Mouse (Mus musculus): ENCODE results near the gene Emp2. TPM values are rescaled to one million over a fixed set of nuclear protein-coding genes. Genes with fewer than 3 reads are reported as not detected.

Gene Emp2
- polyA plus RNA-seq, 1 experiment from 2014 or later, result 38.6 TPM

- Histone ChIP-seq H3K9me3 (ENCODE audit: control insufficient read depth, low read length) (no peaks in the 10 kb centered on the region), H3K27me3 (replicated peaks; ENCODE audit: control insufficient read depth, insufficient read depth, low read length) (no peaks in the 10 kb centered on the region), H3K9ac (ENCODE audit: low read depth, low read length) (no peak overlapping the region), H3K4me3 (ENCODE audit: low read depth, low read length) (no peak overlapping the region), H3K4me1 (ENCODE audit: control insufficient read depth, insufficient read depth, low read length) (peaks cover 10% of the 10 kb centered on the region), H3K4me2 (ENCODE audit: low read depth, low read length) (no peak overlapping the region), H3K27ac (replicated peaks; ENCODE audit: low read depth, low read length) (no peak overlapping the region), H3K36me3 (ENCODE audit: control insufficient read depth, insufficient read depth, low read length) (no peaks in the 10 kb centered on the region)
- no peak for DNase-seq (ENCODE audit: low spot score)
- WGBS, result 83% methylated on average over 5 of the region's 5 CpGs
- no peak for ATAC-seq (ENCODE audit: low read depth)
Observed at GRCm38 (mm10) chr16:10310507-10310906, 3.3 kb downstream of the Emp2 start.

- ATAC-seq (ENCODE audit: low read depth), result no peak
- Histone ChIP-seq H3K36me3 (ENCODE audit: control insufficient read depth, insufficient read depth, low read length) (no peaks in the 10 kb centered on the region), H3K27me3 (replicated peaks; ENCODE audit: control insufficient read depth, insufficient read depth, low read length) (no peaks in the 10 kb centered on the region), H3K9me3 (ENCODE audit: control insufficient read depth, low read length) (no peaks in the 10 kb centered on the region), H3K27ac (replicated peaks; ENCODE audit: low read depth, low read length) (no peak overlapping the region), H3K4me2 (ENCODE audit: low read depth, low read length) (no peak overlapping the region), H3K9ac (ENCODE audit: low read depth, low read length) (no peak overlapping the region), H3K4me1 (ENCODE audit: control insufficient read depth, insufficient read depth, low read length) (peaks cover 10% of the 10 kb centered on the region), H3K4me3 (ENCODE audit: low read depth, low read length) (no peak overlapping the region)
- no peak for DNase-seq (ENCODE audit: low spot score)
- 66% methylated on average over 5 of the region's 5 CpGs for WGBS
Observed at GRCm38 (mm10) chr16:10307351-10307750, 6.4 kb downstream of the Emp2 start.

GRCm38 (mm10) chr16:10306101-10306500, 7.7 kb downstream of the Emp2 start:
- 87% methylated on average over 3 of the region's 3 CpGs for WGBS
- H3K27ac ChIP-seq (replicated peaks; ENCODE audit: low read depth, low read length), result no peak overlapping the region
- H3K4me2 ChIP-seq (ENCODE audit: low read depth, low read length), result no peak overlapping the region
- no peaks in the 10 kb centered on the region for H3K27me3 ChIP-seq (replicated peaks; ENCODE audit: control insufficient read depth, insufficient read depth, low read length)
- no peaks in the 10 kb centered on the region for H3K9me3 ChIP-seq (ENCODE audit: control insufficient read depth, low read length)
- no peak for ATAC-seq (ENCODE audit: low read depth)
- peak; percentile 25 for DNase-seq (ENCODE audit: low spot score)
- no peak overlapping the region for H3K4me3 ChIP-seq (ENCODE audit: low read depth, low read length)
- no peak overlapping the region for H3K9ac ChIP-seq (ENCODE audit: low read depth, low read length)
- H3K36me3 ChIP-seq (ENCODE audit: control insufficient read depth, insufficient read depth, low read length), result no peaks in the 10 kb centered on the region
- H3K4me1 ChIP-seq (ENCODE audit: control insufficient read depth, insufficient read depth, low read length), result no peaks in the 10 kb centered on the region; the same call in 1 of the 2 replicates

GRCm38 (mm10) chr16:10301337-10301736, 12.4 kb downstream of the Emp2 start:
- no peaks in the 10 kb centered on the region for H3K27me3 ChIP-seq (replicated peaks; ENCODE audit: control insufficient read depth, insufficient read depth, low read length)
- no peaks in the 10 kb centered on the region for H3K4me1 ChIP-seq (ENCODE audit: control insufficient read depth, insufficient read depth, low read length)
- H3K9me3 ChIP-seq (ENCODE audit: control insufficient read depth, low read length), result 0 out of 2 replicates have a peak, but pooled peaks cover 3% of the 10 kb centered on the region
- 64% methylated on average over 3 of the region's 3 CpGs for WGBS
- no peak for DNase-seq (ENCODE audit: low spot score)
- no peak for ATAC-seq (ENCODE audit: low read depth)
- no peak overlapping the region for H3K27ac ChIP-seq (replicated peaks; ENCODE audit: low read depth, low read length)
- H3K4me3 ChIP-seq (ENCODE audit: low read depth, low read length), result no peak overlapping the region
- H3K4me2 ChIP-seq (ENCODE audit: low read depth, low read length), result no peak overlapping the region
- H3K9ac ChIP-seq (ENCODE audit: low read depth, low read length), result no peak overlapping the region
- H3K36me3 ChIP-seq (ENCODE audit: control insufficient read depth, insufficient read depth, low read length), result no peaks in the 10 kb centered on the region

GRCm38 (mm10) chr16:10300231-10301186, 13.3 kb downstream of the Emp2 start:
- no peak for ATAC-seq (ENCODE audit: low read depth)

GRCm38 (mm10) chr16:10299637-10300036, 14.1 kb downstream of the Emp2 start:
- WGBS, result 33% methylated on average over 8 of the region's 8 CpGs
- no peak overlapping the region for H3K4me2 ChIP-seq (ENCODE audit: low read depth, low read length)
- peak; percentile 30 for DNase-seq (ENCODE audit: low spot score)

More at GRCm38 (mm10) chr16:10300231-10301186, 13.3 kb downstream of the Emp2 start:
- no peak overlapping the region for H3K4me3 ChIP-seq (ENCODE audit: low read depth, low read length)
- H3K9ac ChIP-seq (ENCODE audit: low read depth, low read length), result no peak overlapping the region
- H3K4me1 ChIP-seq (ENCODE audit: control insufficient read depth, insufficient read depth, low read length), result no peaks in the 10 kb centered on the region
- no peaks in the 10 kb centered on the region for H3K36me3 ChIP-seq (ENCODE audit: control insufficient read depth, insufficient read depth, low read length)
- no peak for DNase-seq (ENCODE audit: low spot score)
- no peak overlapping the region for H3K27ac ChIP-seq (replicated peaks; ENCODE audit: low read depth, low read length)
- 0 out of 2 replicates have a peak, but pooled peaks cover 3% of the 10 kb centered on the region for H3K9me3 ChIP-seq (ENCODE audit: control insufficient read depth, low read length)
- H3K4me2 ChIP-seq (ENCODE audit: low read depth, low read length), result no peak overlapping the region
- 61% methylated on average over 3 of the region's 3 CpGs for WGBS
- H3K27me3 ChIP-seq (replicated peaks; ENCODE audit: control insufficient read depth, insufficient read depth, low read length), result no peaks in the 10 kb centered on the region

GRCm38 (mm10) chr16:10297696-10298644, 15.8 kb downstream of the Emp2 start:
- Histone ChIP-seq H3K4me3 (ENCODE audit: low read depth, low read length) (no peak overlapping the region), H3K9ac (ENCODE audit: low read depth, low read length) (no peak overlapping the region)
- ATAC-seq (ENCODE audit: low read depth), result no peak

More at GRCm38 (mm10) chr16:10299637-10300036, 14.1 kb downstream of the Emp2 start:
- no peaks in the 10 kb centered on the region for H3K27me3 ChIP-seq (replicated peaks; ENCODE audit: control insufficient read depth, insufficient read depth, low read length)
- ATAC-seq (ENCODE audit: low read depth), result no peak
- H3K4me3 ChIP-seq (ENCODE audit: low read depth, low read length), result no peak overlapping the region
- no peak overlapping the region for H3K9ac ChIP-seq (ENCODE audit: low read depth, low read length)
- no peaks in the 10 kb centered on the region for H3K4me1 ChIP-seq (ENCODE audit: control insufficient read depth, insufficient read depth, low read length)
- no peaks in the 10 kb centered on the region for H3K36me3 ChIP-seq (ENCODE audit: control insufficient read depth, insufficient read depth, low read length)
- H3K27ac ChIP-seq (replicated peaks; ENCODE audit: low read depth, low read length), result no peak overlapping the region
- H3K9me3 ChIP-seq (ENCODE audit: control insufficient read depth, low read length), result 0 out of 2 replicates have a peak, but pooled peaks cover 3% of the 10 kb centered on the region

GRCm38 (mm10) chr16:10288115-10288514, 25.7 kb downstream of the Emp2 start:
- Histone ChIP-seq H3K9me3 (ENCODE audit: control insufficient read depth, low read length) (no peaks in the 10 kb centered on the region), H3K27me3 (replicated peaks; ENCODE audit: control insufficient read depth, insufficient read depth, low read length) (no peaks in the 10 kb centered on the region), H3K27ac (replicated peaks; ENCODE audit: low read depth, low read length) (no peak overlapping the region), H3K4me2 (ENCODE audit: low read depth, low read length) (no peak overlapping the region), H3K4me3 (ENCODE audit: low read depth, low read length) (no peak overlapping the region), H3K9ac (ENCODE audit: low read depth, low read length) (no peak overlapping the region), H3K4me1 (ENCODE audit: control insufficient read depth, insufficient read depth, low read length) (no peaks in the 10 kb centered on the region), H3K36me3 (ENCODE audit: control insufficient read depth, insufficient read depth, low read length) (no peaks in the 10 kb centered on the region; the same call in 1 of the 2 replicates)
- 84% methylated on average over 6 of the region's 6 CpGs for WGBS
- no peak for ATAC-seq (ENCODE audit: low read depth)
- no peak for DNase-seq (ENCODE audit: low spot score)

More at GRCm38 (mm10) chr16:10297696-10298644, 15.8 kb downstream of the Emp2 start:
- H3K27ac ChIP-seq (replicated peaks; ENCODE audit: low read depth, low read length), result no peak overlapping the region
- no peak for DNase-seq (ENCODE audit: low spot score)
- no peaks in the 10 kb centered on the region for H3K36me3 ChIP-seq (ENCODE audit: control insufficient read depth, insufficient read depth, low read length)
- no peaks in the 10 kb centered on the region for H3K4me1 ChIP-seq (ENCODE audit: control insufficient read depth, insufficient read depth, low read length)
- WGBS, result 86% methylated on average over 10 of the region's 10 CpGs
- H3K27me3 ChIP-seq (replicated peaks; ENCODE audit: control insufficient read depth, insufficient read depth, low read length), result no peaks in the 10 kb centered on the region
- H3K4me2 ChIP-seq (ENCODE audit: low read depth, low read length), result no peak overlapping the region
- 0 out of 2 replicates have a peak, but pooled peaks cover 3% of the 10 kb centered on the region for H3K9me3 ChIP-seq (ENCODE audit: control insufficient read depth, low read length)

Measured in embryonic facial prominence, embryonic 14.5 days (tissue).